Mouse (Mus musculus): ENCODE results near the gene Tbc1d17. TPM values are rescaled to one million over a fixed set of nuclear protein-coding genes. Genes with fewer than 3 reads are reported as not detected.
"Not testable (repeated sequence)": the region's sequence is repeated elsewhere in the genome, so short reads cannot be mapped to it uniquely, and the experiment has no call there.

The Tbc1d17 gene
- polyA plus RNA-seq, 1 experiment from 2014 or later, result 120 TPM

- Histone ChIP-seq H3K4me2 (replicated peaks) (no peak overlapping the region), H3K27me3 (no peaks in the 10 kb centered on the region), H3K4me3 (no peak overlapping the region), H3K27ac (replicated peaks) (0 out of 2 replicates have a peak overlapping the region, but pooled peaks have one; percentile 2), H3K9ac (replicated peaks) (no peak overlapping the region), H3K9me3 (no peaks in the 10 kb centered on the region), H3K36me3 (peaks cover 28% of the 10 kb centered on the region), H3K4me1 (peaks cover 39% of the 10 kb centered on the region)
- no peak for ATAC-seq (replicated peaks)
- 75% methylated on average over 13 of the region's 13 CpGs for WGBS
Measured at GRCm38 (mm10) chr7:44888256-44889105, 39.6 kb upstream of the Tbc1d17 start.

GRCm38 (mm10) chr7:44886964-44887363, 38.1 kb upstream of the Tbc1d17 start:
- no peak for ATAC-seq (replicated peaks)
- peaks cover 42% of the 10 kb centered on the region for H3K36me3 ChIP-seq

DNA sequence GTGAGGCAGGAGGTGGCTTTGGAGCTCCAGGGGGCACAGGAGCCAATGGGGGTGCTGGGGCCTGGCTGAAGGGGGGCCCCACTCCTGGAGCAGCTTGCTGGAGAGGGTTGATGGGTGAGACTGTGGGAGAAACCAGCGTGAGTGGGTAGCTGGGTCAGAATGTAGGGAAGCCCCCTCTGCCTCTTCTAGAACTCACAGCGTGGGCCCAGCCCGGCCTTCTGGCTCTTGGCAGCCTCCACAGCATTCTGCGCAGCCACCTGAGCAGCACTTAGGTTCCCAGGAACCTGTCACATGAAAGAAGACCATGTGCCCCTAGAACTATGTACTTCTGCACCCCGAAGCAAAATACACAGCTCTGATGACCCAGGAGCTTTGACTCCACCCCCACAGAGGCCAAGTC, 35.8 kb upstream of the Tbc1d17 start:
- H3K9ac ChIP-seq (replicated peaks), result no peak overlapping the region
- 90% methylated on average over 5 of the region's 5 CpGs for WGBS
- peaks cover 15% of the 10 kb centered on the region for H3K4me1 ChIP-seq
- H3K9me3 ChIP-seq, result no peaks in the 10 kb centered on the region
- no peak overlapping the region for H3K4me3 ChIP-seq
- H3K36me3 ChIP-seq, result peaks cover 63% of the 10 kb centered on the region
- H3K4me2 ChIP-seq (replicated peaks), result no peak overlapping the region
- no peak overlapping the region for H3K27ac ChIP-seq (replicated peaks)
- H3K27me3 ChIP-seq, result no peaks in the 10 kb centered on the region
- ATAC-seq (replicated peaks), result no peak

More at GRCm38 (mm10) chr7:44886964-44887363, 38.1 kb upstream of the Tbc1d17 start:
- Histone ChIP-seq H3K4me3 (no peak overlapping the region), H3K9ac (replicated peaks) (no peak overlapping the region), H3K27me3 (no peaks in the 10 kb centered on the region), H3K9me3 (no peaks in the 10 kb centered on the region), H3K4me1 (peaks cover 34% of the 10 kb centered on the region), H3K27ac (replicated peaks) (no peak overlapping the region), H3K4me2 (replicated peaks) (no peak overlapping the region)
- 95% methylated on average over 7 of the region's 7 CpGs for WGBS

DNA sequence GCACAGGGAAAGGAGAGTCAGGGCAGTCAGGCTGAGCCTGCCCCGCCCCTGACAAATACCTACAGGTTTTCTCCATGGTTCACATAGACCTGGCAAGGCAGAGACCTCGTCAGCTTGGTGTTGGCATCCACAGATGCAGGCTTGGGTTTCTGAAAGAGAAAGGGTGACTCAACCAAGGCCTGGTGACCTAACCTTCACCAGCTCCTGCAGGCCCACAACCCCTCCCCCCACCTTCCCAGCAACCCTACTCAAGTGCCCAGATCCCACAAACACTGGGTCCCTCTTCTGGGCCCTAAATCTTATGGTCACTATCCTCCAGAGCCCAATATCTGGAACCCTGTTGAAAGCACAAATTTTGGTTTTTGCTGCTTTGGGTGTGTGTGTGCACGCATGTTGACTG, 34.2 kb upstream of the Tbc1d17 start:
- ATAC-seq (replicated peaks), result no peak
- Histone ChIP-seq H3K4me1 (no peaks in the 10 kb centered on the region), H3K4me3 (no peak overlapping the region), H3K9me3 (no peaks in the 10 kb centered on the region), H3K4me2 (replicated peaks) (no peak overlapping the region), H3K27me3 (no peaks in the 10 kb centered on the region), H3K36me3 (peaks cover 74% of the 10 kb centered on the region), H3K27ac (replicated peaks) (no peak overlapping the region), H3K9ac (replicated peaks) (no peak overlapping the region)
- WGBS, result 92% methylated on average over 3 of the region's 3 CpGs

DNA sequence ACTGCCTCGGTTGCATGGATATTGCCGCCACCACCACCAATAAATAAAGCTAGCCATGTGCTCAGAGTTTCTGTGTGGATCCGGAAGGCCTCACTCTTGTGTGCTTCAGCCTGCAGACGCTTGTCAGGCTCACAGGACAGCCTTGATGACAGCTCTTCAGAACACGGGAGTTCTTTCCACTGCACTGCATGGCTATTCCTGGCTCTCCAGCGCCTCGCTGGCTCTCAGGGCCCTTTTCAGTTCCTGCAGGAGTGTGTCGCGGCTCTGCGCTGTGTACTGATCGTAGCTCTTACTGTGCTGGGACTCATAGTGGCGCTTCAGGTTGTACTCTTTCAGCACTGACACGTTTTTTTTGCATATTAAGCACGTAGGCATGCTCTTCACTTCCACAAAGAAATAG, 29.0 kb upstream of the Tbc1d17 start:
- Histone ChIP-seq H3K27me3 (no peaks in the 10 kb centered on the region), H3K36me3 (peaks cover 65% of the 10 kb centered on the region), H3K27ac (replicated peaks) (no peak overlapping the region), H3K9ac (replicated peaks) (no peak overlapping the region), H3K9me3 (no peaks in the 10 kb centered on the region), H3K4me1 (no peaks in the 10 kb centered on the region), H3K4me2 (replicated peaks) (no peak overlapping the region), H3K4me3 (no peak overlapping the region)
- WGBS, result 87% methylated on average over 14 of the region's 14 CpGs
- no peak for ATAC-seq (replicated peaks)

DNA sequence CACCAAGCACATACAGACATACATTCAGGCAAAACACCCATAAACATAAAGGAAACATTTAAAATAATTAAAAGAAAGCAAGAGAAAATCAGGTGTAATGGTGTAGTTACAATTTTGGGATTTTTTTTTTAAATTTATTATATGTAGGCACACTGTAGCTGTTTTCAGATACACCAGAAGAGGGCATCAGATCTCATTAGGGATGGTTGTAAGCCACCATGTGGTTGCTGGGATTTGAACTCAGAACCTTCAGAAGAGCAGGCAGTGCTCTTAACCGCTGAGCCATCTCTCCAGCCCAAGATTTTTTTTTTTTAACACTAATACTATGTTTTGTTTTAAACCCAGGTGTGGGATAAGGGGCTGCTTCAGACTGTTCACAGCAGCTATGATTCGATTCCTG, 22.9 kb upstream of the Tbc1d17 start:
- H3K27ac ChIP-seq (replicated peaks); H3K4me3 ChIP-seq; ATAC-seq (replicated peaks); H3K9ac ChIP-seq (replicated peaks); H3K9me3 ChIP-seq; H3K27me3 ChIP-seq; H3K36me3 ChIP-seq; H3K4me2 ChIP-seq (replicated peaks): not testable (repeated sequence)
- 91% methylated on average over 2 of the region's 2 CpGs for WGBS
- peaks cover 25% of the 10 kb centered on the region for H3K4me1 ChIP-seq

- Histone ChIP-seq H3K4me1 (peaks cover 31% of the 10 kb centered on the region), H3K4me3 (no peak overlapping the region), H3K4me2 (replicated peaks) (no peak overlapping the region), H3K27me3 (no peaks in the 10 kb centered on the region), H3K9ac (replicated peaks) (no peak overlapping the region), H3K9me3 (no peaks in the 10 kb centered on the region), H3K27ac (replicated peaks) (no peak overlapping the region), H3K36me3 (peaks cover 1% of the 10 kb centered on the region)
- 10% methylated on average over 1 of the region's 1 CpGs for WGBS
- no peak for ATAC-seq (replicated peaks)
Measured at GRCm38 (mm10) chr7:44871181-44871580, 22.3 kb upstream of the Tbc1d17 start.

DNA sequence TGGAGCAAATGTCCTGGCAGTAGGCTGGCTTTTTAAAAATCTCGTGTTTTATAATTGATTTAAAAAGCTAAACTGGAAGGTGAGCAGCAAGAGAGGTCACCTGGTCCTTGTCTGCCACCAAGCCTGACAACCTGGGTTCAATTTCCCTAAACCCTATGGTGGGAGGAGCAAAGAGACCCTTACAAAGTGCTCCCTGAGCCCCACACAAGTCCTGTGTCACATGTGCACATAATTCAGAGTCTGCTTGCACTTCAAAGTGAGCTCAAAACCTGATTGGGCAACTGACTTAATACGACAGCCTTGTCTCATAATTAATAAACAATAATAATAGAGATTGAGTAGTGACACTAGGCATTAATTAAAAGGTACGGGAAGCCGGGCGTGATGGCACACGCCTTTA, 21.7 kb upstream of the Tbc1d17 start:
- H3K27me3 ChIP-seq, result no peaks in the 10 kb centered on the region
- peaks cover 37% of the 10 kb centered on the region for H3K4me1 ChIP-seq
- WGBS, result 76% methylated on average over 6 of the region's 6 CpGs
- H3K27ac ChIP-seq (replicated peaks), result peak overlapping the region; percentile 99
- H3K4me2 ChIP-seq (replicated peaks), result peak overlapping the region; percentile 73
- no peak for ATAC-seq (replicated peaks)
- peak overlapping the region; percentile 96 for H3K9ac ChIP-seq (replicated peaks)
- H3K36me3 ChIP-seq, result 0 out of 2 replicates have a peak, but pooled peaks cover 1% of the 10 kb centered on the region
- peak overlapping the region; percentile 82; the same call in 1 of the 2 replicates for H3K4me3 ChIP-seq
- H3K9me3 ChIP-seq, result no peaks in the 10 kb centered on the region

DNA sequence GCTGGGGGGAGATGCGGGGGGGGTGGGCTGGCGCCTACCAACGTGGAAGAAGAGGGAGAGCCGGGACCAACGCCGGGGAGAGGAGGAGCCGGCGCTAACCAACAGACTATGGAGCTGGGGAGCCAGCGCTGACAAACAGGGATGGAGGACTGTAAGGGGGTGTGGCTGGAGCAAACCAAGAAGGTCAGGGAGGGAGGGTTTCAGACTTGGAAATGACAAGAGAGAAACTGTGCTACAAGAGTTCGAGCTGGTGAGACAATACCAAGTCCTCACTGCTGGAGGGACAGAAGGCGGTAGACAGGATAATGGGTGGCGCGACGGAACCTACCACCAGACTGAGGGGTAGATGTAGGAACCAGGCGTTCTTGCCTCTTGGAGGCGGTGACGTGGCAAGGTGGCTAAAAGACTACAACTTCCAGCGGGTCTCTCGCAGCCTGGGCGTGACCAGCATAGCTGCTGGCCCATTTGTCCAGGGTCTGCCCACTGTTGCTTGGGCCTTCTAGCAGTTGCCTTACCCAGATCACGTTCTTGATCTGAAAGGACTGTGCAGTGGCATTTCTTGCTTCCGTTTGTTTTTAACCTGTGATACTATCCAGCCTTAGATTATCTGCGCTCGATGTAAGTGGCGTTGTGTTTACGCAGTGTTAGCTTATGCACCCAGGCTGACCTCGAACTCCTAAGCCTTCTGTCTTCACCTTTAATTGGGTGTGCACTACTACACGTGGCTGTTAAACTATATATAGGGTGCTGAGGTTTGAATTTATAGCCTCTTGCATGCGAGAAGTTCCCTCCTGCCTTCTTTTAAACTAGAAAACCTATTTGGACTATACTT, 21.0 kb upstream of the Tbc1d17 start, which contains the start of gene Ptov1:
TSS of gene Ptov1 (minus strand) at position 92 of the 832 bp plus-strand sequence.
- Histone ChIP-seq H3K36me3 (peaks cover 8% of the 10 kb centered on the region), H3K4me1 (peaks cover 44% of the 10 kb centered on the region), H3K9me3 (no peaks in the 10 kb centered on the region), H3K9ac (replicated peaks) (peak within 1 kb of the TSS; percentile 96), H3K4me3 (peak within 1 kb of the TSS; percentile 82), H3K27me3 (no peaks in the 10 kb centered on the region), H3K27ac (replicated peaks) (peak within 1 kb of the TSS; percentile 99), H3K4me2 (replicated peaks) (peak within 1 kb of the TSS; percentile 73)
- peak; percentile 96 for ATAC-seq (replicated peaks)
- 8% methylated on average over 29 of the region's 29 CpGs for WGBS

GRCm38 (mm10) chr7:44868919-44869696, 20.2 kb upstream of the Tbc1d17 start:
- under 1% methylated on average over 104 of the region's 108 CpGs for WGBS
- no peaks in the 10 kb centered on the region for H3K27me3 ChIP-seq
- no peaks in the 10 kb centered on the region for H3K9me3 ChIP-seq
- peak; percentile 23 for ATAC-seq (replicated peaks)
- peak overlapping the region; percentile 73 for H3K4me2 ChIP-seq (replicated peaks)
- peak overlapping the region; percentile 96 for H3K9ac ChIP-seq (replicated peaks)
- peaks cover 49% of the 10 kb centered on the region for H3K4me1 ChIP-seq
- peaks cover 16% of the 10 kb centered on the region for H3K36me3 ChIP-seq
- peak overlapping the region; percentile 82 for H3K4me3 ChIP-seq
- H3K27ac ChIP-seq (replicated peaks), result peak overlapping the region; percentile 99

DNA sequence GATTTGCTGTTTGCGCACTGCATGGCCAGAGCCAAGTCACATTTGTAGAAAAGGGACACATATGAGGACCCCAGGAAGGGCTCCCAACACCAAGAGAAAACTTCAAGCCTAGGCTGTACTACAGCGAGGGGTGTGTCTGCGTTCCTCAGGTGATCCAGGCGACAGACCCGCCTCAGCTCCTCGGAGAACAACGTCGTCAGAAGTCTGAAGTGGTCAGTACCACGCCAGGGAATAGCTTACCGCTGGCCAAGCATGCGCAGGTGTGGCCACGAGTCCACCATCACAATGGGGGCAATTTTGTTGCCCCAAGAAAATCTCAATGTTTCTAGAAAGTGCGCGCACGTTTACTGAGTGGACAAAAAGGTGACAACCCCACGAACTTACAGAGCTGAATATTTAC, 19.6 kb upstream of the Tbc1d17 start:
- Histone ChIP-seq H3K4me2 (replicated peaks) (peak overlapping the region; percentile 73), H3K9ac (replicated peaks) (peak overlapping the region; percentile 96), H3K4me1 (peaks cover 49% of the 10 kb centered on the region), H3K27ac (replicated peaks) (peak overlapping the region; percentile 99), H3K9me3 (no peaks in the 10 kb centered on the region), H3K36me3 (peaks cover 22% of the 10 kb centered on the region), H3K27me3 (no peaks in the 10 kb centered on the region), H3K4me3 (peak overlapping the region; percentile 82)
- WGBS, result 3% methylated on average over 16 of the region's 16 CpGs
- ATAC-seq (replicated peaks), result no peak

Measured in forebrain, embryonic 15.5 days (tissue).